Mouse (Mus musculus): ENCODE measurements around the gene Dnal1. TPM values are rescaled to one million over a fixed set of nuclear protein-coding genes. Genes with fewer than 3 reads are reported as not detected.
A peak's percentile ranks its signal among the peaks of the same experiment; 100 is the strongest.

The Dnal1 gene
- total RNA-seq, 2 experiments from 2014 or later = 14.1 to 19.5 TPM

- DNase-seq = no peak
Measured at GRCm38 (mm10) chr12:84185547-84185946, 71.4 kb downstream of the Dnal1 start.

DNA sequence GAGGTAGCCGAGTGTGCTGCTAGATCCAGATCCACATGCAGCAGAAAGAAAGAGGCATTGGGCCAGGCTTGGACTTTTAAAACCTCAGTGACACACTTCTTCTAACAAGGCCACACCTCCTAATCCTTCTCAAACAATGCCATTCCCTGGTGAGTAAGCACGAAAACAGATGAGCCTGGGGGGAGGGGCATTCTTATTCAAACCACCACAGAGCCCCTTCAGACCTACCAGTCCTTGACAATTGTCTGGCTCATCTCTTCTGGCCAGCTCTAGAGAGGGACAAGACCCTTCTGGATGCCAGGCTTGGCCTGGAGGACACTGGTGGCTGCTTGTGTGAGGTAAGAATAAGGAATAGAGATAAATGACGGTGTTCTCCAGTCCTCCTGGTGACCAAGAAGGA lies 72.4 kb downstream of the Dnal1 start:
- no peak for DNase-seq

- peak; percentile 70 to 76 for DNase-seq
Measured at GRCm38 (mm10) chr12:84186950-84187349, 72.8 kb downstream of the Dnal1 start.

DNA sequence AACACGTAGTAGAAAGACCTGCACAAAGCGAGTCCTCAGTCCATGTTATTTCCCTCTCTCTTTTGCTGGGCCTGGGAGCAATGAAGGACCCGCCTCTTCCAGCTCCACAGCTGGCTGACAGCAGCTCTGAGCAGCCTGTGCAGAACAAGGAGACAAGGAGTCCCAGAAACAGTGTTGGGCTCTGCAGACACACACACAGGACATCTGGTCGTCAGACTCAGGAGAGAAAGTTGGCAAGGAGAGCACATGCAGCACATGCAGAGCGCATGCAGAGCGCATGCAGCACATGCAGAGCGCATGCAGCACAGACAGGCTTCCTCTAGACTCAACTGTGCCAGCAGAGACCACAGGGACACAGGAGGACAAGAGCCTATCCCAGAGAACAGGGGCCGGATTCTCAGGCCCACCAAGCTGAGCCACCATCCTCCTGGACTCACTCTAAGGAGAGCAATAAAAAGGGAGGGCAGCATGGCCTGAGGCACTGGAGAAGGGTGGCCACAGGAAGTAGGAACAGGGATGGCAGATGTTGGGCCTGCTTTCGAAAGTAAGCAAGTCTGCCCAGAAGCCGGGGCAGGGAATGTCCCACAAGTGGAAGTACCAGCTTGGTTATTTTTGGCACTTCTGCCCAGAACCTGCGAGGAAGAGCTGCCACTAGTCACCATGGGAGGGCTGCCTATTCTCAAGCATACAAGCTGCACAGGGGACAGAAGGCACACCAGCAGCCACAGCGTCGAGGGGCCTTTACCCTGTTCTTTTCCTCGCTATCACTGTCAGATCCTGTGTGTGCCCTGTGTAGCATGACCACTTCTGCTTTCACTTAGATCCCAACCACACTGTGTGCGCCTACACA lies 73.8 kb downstream of the Dnal1 start:
- DNase-seq = no peak

GRCm38 (mm10) chr12:84188881-84189444 lies 74.8 kb downstream of the Dnal1 start:
- DNase-seq = no peak

- DNase-seq = no peak
Measured at GRCm38 (mm10) chr12:84190151-84190820, 76.1 kb downstream of the Dnal1 start.

GRCm38 (mm10) chr12:84191190-84191589 lies 77.0 kb downstream of the Dnal1 start:
- DNase-seq = no peak

GRCm38 (mm10) chr12:84191770-84192169 lies 77.6 kb downstream of the Dnal1 start:
- no peak for DNase-seq

GRCm38 (mm10) chr12:84192280-84192679 lies 78.1 kb downstream of the Dnal1 start:
- no peak for DNase-seq

DNA sequence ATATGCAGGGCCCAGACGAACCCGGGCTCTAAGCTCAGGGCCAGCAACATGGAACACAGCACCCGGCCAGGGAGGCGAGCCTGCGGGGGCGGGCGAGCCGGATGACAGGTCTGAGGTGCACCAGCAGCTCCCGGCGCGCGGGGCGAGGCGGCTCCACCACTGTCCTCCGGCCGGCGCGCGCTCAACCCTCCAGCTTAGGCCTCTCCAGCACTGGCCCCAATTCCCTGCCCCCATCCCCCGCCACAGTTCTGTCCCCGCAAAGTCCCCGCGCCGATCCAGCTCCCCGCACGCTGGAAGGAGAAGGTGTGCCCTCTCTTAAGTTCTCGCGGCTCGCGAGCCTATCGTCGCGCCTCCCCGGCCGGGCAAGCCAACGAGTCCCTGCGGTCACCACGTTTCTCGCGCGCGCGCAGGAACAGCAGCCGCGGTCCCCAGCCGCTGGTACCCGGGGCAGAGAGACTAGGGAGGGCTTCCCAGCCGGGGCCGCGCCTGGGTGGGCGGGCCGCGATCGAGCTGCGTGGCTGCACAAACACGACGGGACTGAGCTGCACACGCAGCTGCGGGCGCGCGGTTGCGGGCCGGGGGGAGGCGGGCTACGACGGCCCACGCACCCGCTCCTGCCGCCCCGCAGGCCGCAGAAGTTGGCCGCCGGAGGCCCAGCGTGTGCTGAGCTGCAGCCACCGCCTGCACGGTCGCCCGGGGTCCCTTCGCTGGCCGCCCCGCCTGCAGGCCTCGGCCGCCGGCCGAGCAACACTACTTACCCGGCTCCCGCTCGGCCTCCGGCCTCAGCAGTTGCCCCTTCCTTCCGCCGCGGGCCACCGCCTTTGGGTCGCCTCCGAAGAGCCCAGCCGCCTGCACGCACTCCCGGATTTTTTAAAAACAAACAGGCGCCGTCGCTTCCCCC lies 78.8 kb downstream of the Dnal1 start:
- DNase-seq = peak; percentile 79 to 86

DNA sequence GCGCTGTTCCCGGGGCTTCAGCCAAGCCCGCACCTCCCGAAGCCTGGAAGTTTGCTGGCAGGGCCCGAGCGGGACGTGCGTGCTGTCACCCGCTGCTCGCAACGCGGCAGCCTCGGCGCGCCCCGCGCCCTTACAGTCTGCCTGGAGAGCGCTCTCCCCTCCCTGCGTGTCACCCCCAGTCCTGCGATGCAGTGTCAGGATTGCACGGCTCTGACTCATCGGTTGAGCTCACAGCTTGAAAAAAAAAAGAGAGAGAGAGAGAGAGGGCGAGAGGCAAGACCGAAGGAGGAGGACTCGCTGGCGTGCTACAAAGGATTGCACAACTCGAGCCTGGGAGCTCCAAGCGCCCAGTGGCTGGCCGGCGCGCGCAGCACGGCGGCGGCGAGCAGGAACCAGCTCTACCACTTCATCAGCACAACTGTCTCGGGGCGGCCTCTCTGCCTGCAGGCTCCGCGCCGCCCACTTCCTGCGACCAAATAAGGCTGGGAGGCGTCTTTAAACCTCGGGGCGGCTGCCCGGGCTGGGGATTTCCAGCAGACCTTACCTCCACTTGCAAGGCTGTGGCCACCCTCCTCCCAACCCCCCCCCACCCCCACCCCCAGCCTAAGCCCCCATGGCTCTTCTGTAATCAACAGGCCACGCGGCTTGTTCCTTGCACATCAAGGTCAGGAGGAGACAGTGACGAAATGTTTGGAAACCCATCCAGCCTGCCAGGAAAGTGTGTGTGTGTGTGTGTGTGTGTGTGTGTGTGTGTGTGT lies 79.7 kb downstream of the Dnal1 start:
- DNase-seq = peak; percentile 95

GRCm38 (mm10) chr12:84194400-84195109 lies 80.4 kb downstream of the Dnal1 start:
- DNase-seq = no peak

DNA sequence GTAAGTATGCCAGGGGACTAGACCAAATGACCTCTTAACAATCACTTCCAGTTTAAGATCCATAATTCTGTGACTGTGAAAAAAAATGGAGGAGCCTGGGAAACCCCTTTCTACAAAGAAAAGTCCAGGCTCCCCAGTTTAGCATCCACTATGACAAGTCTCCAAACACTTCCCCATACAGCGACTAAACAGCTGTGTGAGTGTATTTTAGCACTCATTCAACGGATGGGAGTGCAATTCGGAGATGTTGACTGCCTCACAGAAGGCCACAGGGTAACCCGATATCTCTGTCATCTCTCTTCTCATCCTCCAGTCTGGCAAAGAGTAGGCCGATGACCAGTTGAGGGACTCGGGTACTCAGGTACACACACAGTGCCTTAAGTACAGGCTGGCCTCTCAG lies 81.0 kb downstream of the Dnal1 start:
- no peak for DNase-seq

Other genes starting within 250 kb of the Dnal1 start
- gene Numb, start 192.4 kb upstream of the Dnal1 start, total RNA-seq (2021) = 10 to 100 TPM; 46.2 to 49.9 TPM
- 10 to 100 TPM; 15.4 to 17.3 TPM for gene Riox1, start 163.8 kb upstream of the Dnal1 start, total RNA-seq (2021)
- not detected for gene Heatr4, start 129.5 kb upstream of the Dnal1 start, total RNA-seq (2021)
- 10 to 100 TPM; 22.0 to 26.7 TPM for gene Acot2, start 126.5 kb upstream of the Dnal1 start, total RNA-seq (2021)
- gene Acot1, start 104.9 kb upstream of the Dnal1 start, total RNA-seq (2021) = 10 to 100 TPM in 1 of 2 experiments, 1 to 10 TPM in 1; 5.0 to 22.7 TPM
- gene Acot4, start 76.0 kb upstream of the Dnal1 start, total RNA-seq (2021) = 1 to 10 TPM in 1 of 2 experiments, under 1 TPM in 1; 0.96 to 4.6 TPM
- not detected for gene Gm49366, start 75.4 kb upstream of the Dnal1 start, total RNA-seq (2021)
- 1 to 10 TPM in 1 of 2 experiments, not detected in 1; 1.3 TPM for gene Acot3, start 62.2 kb upstream of the Dnal1 start, total RNA-seq (2021)
- under 1 TPM; 0.23 to 0.40 TPM for gene Acot5, start 45.0 kb upstream of the Dnal1 start, total RNA-seq (2021)
- 1 to 10 TPM; 4.5 to 4.6 TPM for gene Acot6, start 13.7 kb upstream of the Dnal1 start, total RNA-seq (2021)
- under 1 TPM; 0.23 to 0.26 TPM for gene Pnma1, start 34.1 kb downstream of the Dnal1 start, total RNA-seq (2021)
- 10 to 100 TPM; 18.1 to 23.8 TPM for gene Elmsan1, start 104.5 kb downstream of the Dnal1 start, total RNA-seq (2021)
- gene Ptgr2, start 170.9 kb downstream of the Dnal1 start, total RNA-seq (2021) = 10 to 100 TPM; 76.8 to 84.6 TPM
- 10 to 100 TPM; 32.8 to 38.9 TPM for gene Zfp410, start 202.5 kb downstream of the Dnal1 start, total RNA-seq (2021)
- 10 to 100 TPM; 44.6 to 63.2 TPM for gene Coq6, start 247.3 kb downstream of the Dnal1 start, total RNA-seq (2021)
- gene Fam161b, start 247.5 kb downstream of the Dnal1 start, total RNA-seq (2021) = 1 to 10 TPM; 2.5 to 2.6 TPM

Measured in adrenal gland, postnatal 36 days (tissue).